Mouse (Mus musculus) thymus, postnatal 4 days (tissue): ENCODE measurements at regions not wholly inside any gene's neighbourhood (a gene's known extent, or its start where the extent isn't known, plus 50 kb on each side); places are given as distances from the start of the nearest gene placed in this dataset.
A peak's percentile ranks its signal among the peaks of the same experiment; 100 is the strongest.

Experiments used
- DNase-seq: peaks from one replicate; pipeline ENCODE4 v3.0.0; 2021

- DNase-seq, result no peak
These were observed 118.7 kb downstream of the Tmem26 start for GRCm38 (mm10) chr10:68842023-68842735.

DNA sequence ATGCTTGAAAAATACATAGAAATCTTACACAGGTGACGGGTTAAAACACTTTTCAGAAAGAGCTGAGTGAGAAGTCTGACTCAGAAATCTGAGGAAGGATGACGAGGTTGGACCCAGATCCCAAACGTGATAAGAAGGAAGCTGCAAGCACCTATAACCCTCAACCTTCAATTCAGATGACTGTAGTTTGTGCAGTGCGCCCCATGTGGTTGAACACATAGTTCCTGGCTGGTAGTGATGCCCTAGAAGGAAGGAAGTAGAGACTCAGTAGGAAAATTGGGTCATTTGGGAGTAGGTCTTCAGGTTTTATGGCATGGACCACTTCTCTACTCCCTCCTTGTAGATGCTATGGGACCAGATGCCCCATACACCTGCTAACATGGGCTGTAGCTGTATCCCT lies 120.6 kb downstream of the Tmem26 start:
- DNase-seq, result no peak

DNA sequence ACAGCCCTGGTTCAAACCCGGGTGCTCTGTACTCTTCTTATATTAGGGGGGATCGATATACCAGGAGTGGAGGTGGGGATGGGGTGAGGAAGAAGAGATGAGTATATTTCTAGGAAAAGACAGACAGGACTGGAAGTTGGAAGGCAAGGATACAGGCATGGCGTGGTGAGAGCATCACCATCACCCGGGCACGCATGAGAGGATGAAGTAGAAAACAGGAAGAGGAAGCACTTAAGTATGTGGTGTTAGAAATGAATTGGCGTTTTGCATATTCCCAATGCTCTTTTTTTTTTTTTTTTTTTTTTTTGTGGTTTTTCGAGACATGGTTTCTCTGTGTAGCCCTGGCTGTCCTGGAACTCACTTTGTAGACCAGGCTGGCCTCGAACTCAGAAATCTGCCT lies 121.2 kb downstream of the Tmem26 start:
- DNase-seq, result no peak

DNA sequence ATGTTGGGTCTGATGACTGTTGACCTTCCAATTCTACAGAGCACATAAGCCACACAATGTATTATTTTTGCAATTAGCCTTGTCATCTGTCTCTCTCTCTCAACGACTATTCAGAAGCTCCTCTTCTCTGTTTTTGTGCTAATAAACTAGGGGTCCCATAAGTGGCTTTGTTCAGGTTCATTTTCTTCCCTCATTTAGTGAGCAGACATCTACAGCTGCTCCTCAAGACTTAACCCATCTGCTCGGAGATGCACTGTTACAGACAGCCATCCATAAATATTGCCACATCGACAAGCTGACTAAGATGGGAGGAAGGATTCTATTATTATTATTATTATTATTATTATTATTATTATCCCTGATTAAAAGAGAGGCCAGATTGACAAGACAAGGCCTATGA lies 127.7 kb downstream of the Tmem26 start:
- DNase-seq, result no peak

GRCm38 (mm10) chr10:68855934-68856891 lies 132.8 kb downstream of the Tmem26 start:
- DNase-seq, result no peak

DNA sequence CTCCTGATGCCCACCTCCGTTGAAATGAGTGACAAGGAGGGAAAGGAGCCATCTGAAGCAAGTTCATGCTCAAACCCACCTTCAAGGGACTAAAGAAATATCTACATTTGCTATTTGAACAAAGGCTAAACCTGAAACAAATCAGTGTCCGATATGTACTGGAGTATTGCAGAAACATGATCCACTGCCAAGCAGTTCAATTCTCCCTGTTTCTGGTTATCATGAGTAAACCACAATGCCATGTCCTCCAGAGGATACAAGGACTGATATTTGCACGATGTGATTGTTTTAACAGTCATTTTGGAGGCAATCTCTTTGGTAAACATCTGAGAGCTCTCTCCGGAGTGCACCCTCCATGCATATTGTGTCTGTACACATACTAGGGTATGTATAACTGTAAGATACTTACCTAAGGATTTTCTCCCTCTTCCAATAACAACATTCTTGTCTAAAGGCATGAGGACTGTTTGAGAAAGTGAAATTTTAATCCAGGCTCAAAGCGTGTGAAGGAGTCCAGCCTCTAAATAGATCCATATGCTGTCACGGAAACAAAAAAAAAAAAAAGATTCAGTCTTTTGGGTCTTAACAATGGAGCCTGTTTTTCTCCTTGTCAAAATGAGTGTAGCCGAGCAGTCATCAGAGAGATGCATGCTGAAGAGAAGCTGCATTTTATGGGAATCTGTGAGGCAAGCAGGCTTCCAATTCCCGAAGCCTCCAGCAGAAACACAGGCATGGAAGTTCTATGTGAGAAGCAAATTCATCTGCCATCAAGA lies 141.3 kb downstream of the Tmem26 start:
- no peak for DNase-seq

DNA sequence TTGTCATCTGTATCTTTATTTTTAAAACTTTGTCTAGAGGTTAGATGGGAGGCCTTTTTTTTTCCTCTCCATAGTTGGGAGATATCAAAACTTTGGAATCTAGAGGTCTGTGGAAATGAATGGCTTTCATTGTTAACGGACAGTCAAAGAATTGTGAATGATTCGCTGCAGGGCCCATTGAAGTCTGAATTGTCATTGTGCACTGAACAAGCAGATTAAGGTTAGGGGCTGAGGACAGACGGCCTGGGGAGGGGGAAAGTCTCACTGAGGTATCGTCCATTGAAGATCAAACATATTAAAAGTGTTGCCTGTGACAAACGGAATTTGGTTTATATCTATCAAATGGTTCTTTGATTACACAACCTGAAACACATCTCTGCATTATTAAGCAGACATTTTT lies 142.3 kb downstream of the Tmem26 start:
- no peak for DNase-seq

GRCm38 (mm10) chr10:68867361-68867760 lies 143.9 kb downstream of the Tmem26 start:
- DNase-seq, result no peak

- DNase-seq, result no peak
These were observed 148.7 kb downstream of the Tmem26 start for GRCm38 (mm10) chr10:68872102-68872501.

- no peak for DNase-seq
These were observed 152.2 kb downstream of the Tmem26 start for GRCm38 (mm10) chr10:68875641-68876040.

DNA sequence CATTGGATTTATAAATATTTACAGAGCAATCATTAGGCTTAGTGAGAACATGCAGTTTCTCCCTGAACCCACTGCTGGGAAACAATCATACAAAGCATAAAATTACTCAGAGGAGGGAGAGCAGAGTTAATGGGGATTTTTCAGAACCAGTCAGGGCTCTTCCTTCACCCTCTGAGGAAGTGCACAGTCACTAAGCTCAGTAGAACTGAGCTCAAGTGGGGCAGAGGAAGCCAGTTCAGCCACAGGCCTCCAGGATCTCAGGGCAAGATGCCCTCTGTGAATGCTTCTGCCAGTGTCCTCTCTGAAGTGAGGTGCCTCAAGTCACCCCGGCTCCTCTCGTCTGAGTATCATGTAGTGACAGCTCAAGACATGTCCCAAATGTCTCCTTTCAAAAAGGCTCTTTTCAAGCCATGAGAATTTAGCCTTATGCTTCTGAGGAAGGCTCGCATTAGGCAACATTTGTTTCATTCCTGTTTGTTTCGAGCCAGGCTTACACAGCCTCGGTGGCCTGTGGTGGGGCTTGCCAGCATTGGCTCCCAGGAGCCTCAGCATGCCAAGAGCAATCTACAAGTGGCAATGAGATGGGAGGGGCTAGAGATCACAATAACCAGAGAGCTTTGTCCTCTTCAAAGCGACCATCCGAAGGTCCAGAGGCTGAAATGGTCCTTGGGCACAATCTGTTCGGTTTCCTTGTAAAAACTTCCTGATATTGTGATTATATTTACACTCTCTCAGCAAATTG lies 169.8 kb downstream of the Tmem26 start:
- no peak for DNase-seq

GRCm38 (mm10) chr10:68894121-68894520 lies 170.7 kb downstream of the Tmem26 start:
- no peak for DNase-seq

DNA sequence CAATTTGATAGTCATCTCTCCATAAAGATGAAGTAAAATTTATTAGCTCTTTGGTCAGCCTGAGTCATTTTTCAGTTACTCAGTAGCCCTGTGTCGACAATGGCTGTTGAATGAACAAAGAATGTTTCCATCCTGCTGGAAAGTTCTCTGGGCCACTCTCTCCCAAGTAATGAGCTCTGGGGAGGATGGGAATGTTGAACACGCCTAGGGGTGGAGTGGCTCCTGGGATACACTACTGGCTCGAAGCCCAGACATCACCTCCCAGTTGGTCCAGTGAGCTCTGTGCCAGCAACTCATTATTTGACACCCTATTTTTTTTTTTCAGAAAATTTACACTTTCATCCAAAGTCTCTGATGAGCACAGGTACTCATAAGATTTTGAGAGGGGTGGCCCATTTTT lies 174.1 kb downstream of the Tmem26 start:
- no peak for DNase-seq

- no peak for DNase-seq
These were observed 177.7 kb downstream of the Tmem26 start for GRCm38 (mm10) chr10:68901168-68901567.

- DNase-seq, result peak; percentile 38
These were observed 179.2 kb downstream of the Tmem26 start for GRCm38 (mm10) chr10:68902670-68903069.

DNA sequence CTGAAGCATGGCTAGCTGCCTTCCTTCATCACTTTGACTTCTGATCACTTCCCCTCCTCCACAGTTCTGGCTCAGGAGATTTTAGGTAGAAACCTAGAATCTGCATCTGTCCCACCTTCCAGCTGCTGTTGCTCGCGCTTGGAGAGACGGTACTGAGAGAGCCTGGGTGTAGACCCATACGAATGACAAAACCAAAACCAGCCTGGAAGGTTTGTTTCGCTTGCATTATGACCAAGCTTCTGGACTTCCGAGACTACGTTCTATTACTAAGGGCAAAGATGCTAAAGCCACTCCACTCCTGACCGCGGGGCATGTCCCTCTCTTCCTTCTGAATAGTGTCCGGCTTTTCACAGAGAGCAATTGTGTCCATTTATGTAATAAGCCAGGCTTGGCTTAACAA lies 180.9 kb downstream of the Tmem26 start:
- no peak for DNase-seq

DNA sequence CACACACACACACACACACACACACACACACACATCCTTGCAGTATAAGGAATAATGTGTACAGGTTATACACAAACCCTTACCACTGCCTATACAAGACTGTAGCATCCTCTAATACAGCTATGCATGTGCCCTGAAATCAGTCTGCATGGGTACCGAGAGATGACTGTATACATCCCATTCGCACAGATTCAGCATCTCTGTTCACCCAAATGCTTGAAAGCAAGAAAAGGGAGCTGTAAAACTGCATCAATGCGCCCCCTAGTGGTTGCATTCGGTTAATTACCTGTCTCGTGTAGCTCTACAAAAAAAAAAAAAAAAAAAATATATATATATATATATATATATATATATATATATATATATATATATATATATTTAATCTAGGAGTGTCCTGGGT lies 184.8 kb downstream of the Tmem26 start:
- DNase-seq, result peak; percentile 75

DNA sequence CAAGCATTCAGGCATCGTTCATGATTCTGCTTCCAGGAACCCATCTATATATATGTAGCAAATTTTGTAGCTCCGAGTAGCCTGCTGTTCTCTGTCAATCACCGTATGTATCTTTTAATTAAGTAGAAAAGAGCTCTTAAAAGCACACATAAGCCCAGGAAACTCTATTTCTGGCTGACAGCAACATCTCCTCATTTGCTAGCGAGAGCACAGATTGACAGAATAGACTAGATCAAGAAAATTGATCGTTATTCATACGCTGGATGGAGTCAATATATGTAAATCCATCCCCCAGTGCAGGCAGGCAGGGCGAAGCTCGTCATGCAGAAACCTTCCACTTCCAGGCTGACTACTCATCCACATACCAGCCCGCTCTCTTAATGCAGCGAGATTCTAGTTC lies 185.6 kb downstream of the Tmem26 start:
- DNase-seq, result no peak

- DNase-seq, result no peak
These were observed 192.7 kb downstream of the Tmem26 start for GRCm38 (mm10) chr10:68916147-68916546.

GRCm38 (mm10) chr10:68935843-68936242 lies 212.4 kb downstream of the Tmem26 start:
- no peak for DNase-seq

DNA sequence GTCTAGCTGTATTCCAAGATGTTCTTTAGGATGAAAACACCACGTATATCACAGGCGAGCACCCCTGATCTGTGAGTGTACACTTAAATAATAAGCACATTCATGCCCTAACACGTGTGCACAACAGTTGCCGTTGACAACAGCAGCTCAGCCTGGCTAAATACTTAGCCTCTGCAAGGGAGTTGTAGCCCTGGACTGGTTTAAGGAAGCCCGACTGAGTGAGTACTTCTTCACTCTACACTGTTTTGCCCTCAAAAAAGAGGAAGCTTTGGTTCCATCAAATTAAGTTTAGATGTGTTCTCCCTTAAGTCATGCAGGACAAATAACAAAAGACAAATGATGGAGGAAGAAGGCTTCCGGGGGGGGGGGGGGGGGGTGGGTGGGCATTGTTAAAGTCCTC lies 208.0 kb upstream of the Rhobtb1 start:
- DNase-seq, result no peak

- DNase-seq, result no peak
These were observed 194.7 kb upstream of the Rhobtb1 start for GRCm38 (mm10) chr10:68956539-68956938.

DNA sequence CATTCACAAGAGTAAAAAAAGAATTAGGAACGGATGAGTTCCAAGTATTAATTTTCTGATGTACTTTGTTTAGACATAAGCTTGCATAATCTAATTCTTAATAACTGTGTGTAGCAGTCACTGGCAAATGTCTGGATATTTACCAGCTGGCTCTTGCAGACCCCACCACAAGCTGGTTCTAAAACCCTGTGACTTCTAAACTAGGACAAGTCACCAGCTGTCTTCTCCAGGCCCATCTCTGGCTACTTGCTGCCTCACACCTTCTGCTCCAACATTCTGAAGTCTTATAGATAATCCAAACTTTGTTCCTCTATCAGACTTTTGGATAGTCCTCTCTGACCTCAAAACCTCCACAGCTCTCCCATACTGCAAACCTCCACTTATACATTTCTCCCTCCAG lies 189.9 kb upstream of the Rhobtb1 start:
- no peak for DNase-seq
